Mouse (Mus musculus) left cerebral cortex, postnatal 14 days (tissue): ENCODE results near the gene Tubd1. TPM values are rescaled to one million over a fixed set of nuclear protein-coding genes. Genes with fewer than 3 reads are reported as not detected.
"Not testable (repeated sequence)": the region's sequence is repeated elsewhere in the genome, so short reads cannot be mapped to it uniquely, and the experiment has no call there.

Source experiments
- DNase-seq, 2 experiments: peaks; one replicate each; pipeline ENCODE4 v3.0.0; 2021 to 2022; ENCODE audit warnings: low spot score in 2 of 2, mixed read lengths in 1 of 2
- intact Hi-C: fragments of 180-260 bp; cut with DNase I; formaldehyde crosslinking; loops from one replicate; pipeline ENCODE4 v1.15.1; 2025
- long read RNA-seq, 2 experiments: library from polyadenylated mRNA; stranded (forward); transcript quantifications; one replicate each; pipeline ENCODE4 v2.0.0; 2021
- total RNA-seq, 2 experiments: library from RNA; stranded (reverse); gene quantifications; 2 replicates each; pipeline ENCODE4 v1.2.3; 2021

The Tubd1 gene
- 1 to 10 TPM; 6.7 to 7.2 TPM for total RNA-seq
- long read RNA-seq, experiment 1, partial matches to known transcripts = 1 of 6 reads
- long read RNA-seq, experiment 1, other reads (novel, unspliced or antisense) = 0 of 6 reads
- long read RNA-seq, experiment 2, partial matches to known transcripts = 0 of 4 reads
- long read RNA-seq, experiment 2, other reads (novel, unspliced or antisense) = 0 of 4 reads

GRCm38 (mm10) chr11:86544639-86545299 lies at the start of gene Tubd1, which contains the start of gene Rps6kb1:
TSS of gene Tubd1 (plus strand) at chr11:86544991.
TSS of gene Rps6kb1 (minus strand) at chr11:86544805.
- intact Hi-C loops = no loop called here
- peak; percentile 99 to 100 for DNase-seq

- no peak for DNase-seq
- intact Hi-C loops = no loop called here
Observed at GRCm38 (mm10) chr11:86497356-86497755, 47.4 kb upstream of the Tubd1 start.

GRCm38 (mm10) chr11:86497908-86498307 lies 46.9 kb upstream of the Tubd1 start:
- no peak for DNase-seq
- intact Hi-C loops = no loop called here

- intact Hi-C loops = no loop called here
- no peak for DNase-seq
Observed at GRCm38 (mm10) chr11:86500795-86501194, 44.0 kb upstream of the Tubd1 start.

- intact Hi-C loops = no loop called here
- DNase-seq = no peak
Observed at GRCm38 (mm10) chr11:86503121-86503520, 41.7 kb upstream of the Tubd1 start.

GRCm38 (mm10) chr11:86507334-86507733 lies 37.5 kb upstream of the Tubd1 start:
- intact Hi-C loops = no loop called here
- DNase-seq = no peak

- no peak for DNase-seq
- intact Hi-C loops = no loop called here
Observed at GRCm38 (mm10) chr11:86507991-86508390, 36.8 kb upstream of the Tubd1 start.

- intact Hi-C loops = no loop called here
- no peak for DNase-seq
Observed at GRCm38 (mm10) chr11:86516620-86517019, 28.2 kb upstream of the Tubd1 start.

- intact Hi-C loops = no loop called here
- no peak for DNase-seq
Observed at GRCm38 (mm10) chr11:86517229-86517628, 27.6 kb upstream of the Tubd1 start.

- intact Hi-C loops = no loop called here
- no peak for DNase-seq
Observed at GRCm38 (mm10) chr11:86519751-86520150, 25.0 kb upstream of the Tubd1 start.

- no peak for DNase-seq
- intact Hi-C loops = no loop called here
Observed at GRCm38 (mm10) chr11:86527528-86527927, 17.3 kb upstream of the Tubd1 start.

GRCm38 (mm10) chr11:86532834-86533233 lies 12.0 kb upstream of the Tubd1 start:
- no peak for DNase-seq
- intact Hi-C loops = no loop called here

GRCm38 (mm10) chr11:86533302-86533701 lies 11.5 kb upstream of the Tubd1 start:
- DNase-seq, intact Hi-C loops: not testable (repeated sequence)

- intact Hi-C loops = no loop called here
- DNase-seq = no peak
Observed at GRCm38 (mm10) chr11:86534201-86534910, 10.4 kb upstream of the Tubd1 start.

GRCm38 (mm10) chr11:86538786-86539185 lies 6.0 kb upstream of the Tubd1 start:
- intact Hi-C loops = no loop called here
- no peak for DNase-seq

- intact Hi-C loops = no loop called here
- no peak for DNase-seq
Observed at GRCm38 (mm10) chr11:86539716-86540475, 4.9 kb upstream of the Tubd1 start.

GRCm38 (mm10) chr11:86540476-86540845 lies 4.3 kb upstream of the Tubd1 start:
- intact Hi-C loops = no loop called here

GRCm38 (mm10) chr11:86542851-86543250 lies 1.9 kb upstream of the Tubd1 start:
- intact Hi-C loops = no loop called here
- no peak for DNase-seq

More at GRCm38 (mm10) chr11:86540476-86540845, 4.3 kb upstream of the Tubd1 start:
- no peak for DNase-seq

- intact Hi-C loops = no loop called here
- DNase-seq = peak in 1 of 2 experiments; percentile 6
Observed at GRCm38 (mm10) chr11:86543960-86544638, 692 bp upstream of the Tubd1 start.
